Mouse (Mus musculus) C2C12 (cell line): ENCODE data around the gene Sec14l1.

ENCODE experiments used
- CTCF ChIP-seq: IDR thresholded peaks from one replicate; pipeline ENCODE4 v1.5.1; 2011; ENCODE audit not compliant: control insufficient read depth, insufficient read depth, insufficient read length
- MAX ChIP-seq: IDR thresholded peaks from one replicate; pipeline ENCODE4 v1.6.1; 2011; ENCODE audit warnings: mild to moderate bottlenecking, control low read depth

DNA sequence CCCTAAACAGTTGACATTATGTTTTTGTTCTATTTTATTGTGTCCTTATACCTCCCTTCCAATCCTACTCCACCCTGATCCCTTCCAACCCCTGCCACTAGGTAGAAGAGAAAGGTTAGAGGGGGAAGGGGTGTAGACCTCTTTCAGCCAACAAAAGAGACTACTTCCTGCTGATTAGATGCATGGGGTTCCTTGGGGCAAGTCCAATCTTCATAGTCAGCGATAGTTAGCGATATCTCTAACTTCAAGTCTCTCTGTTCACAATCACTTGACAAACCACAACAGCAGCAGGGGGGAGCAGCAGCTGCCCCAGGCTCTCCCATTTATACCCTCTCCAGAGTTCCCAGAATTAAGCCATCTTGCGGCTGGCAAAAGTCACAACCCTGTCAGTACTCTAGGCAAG is 2.3 kb upstream of the Sec14l1 start:
- TF ChIP-seq MAX (no peak), CTCF (no peak)
